Mouse (Mus musculus) right cerebral cortex, postnatal 36 days (tissue): ENCODE measurements around the gene Tsga10ip.
A peak's percentile ranks its signal among the peaks of the same experiment; 100 is the strongest.

ENCODE experiments used
- DNase-seq, 2 experiments: peaks; one replicate each; pipeline ENCODE4 v3.0.0; 2022; ENCODE audit warnings: low spot score in 2 of 2, mixed read lengths in 1 of 2

Gene Tsga10ip

DNA sequence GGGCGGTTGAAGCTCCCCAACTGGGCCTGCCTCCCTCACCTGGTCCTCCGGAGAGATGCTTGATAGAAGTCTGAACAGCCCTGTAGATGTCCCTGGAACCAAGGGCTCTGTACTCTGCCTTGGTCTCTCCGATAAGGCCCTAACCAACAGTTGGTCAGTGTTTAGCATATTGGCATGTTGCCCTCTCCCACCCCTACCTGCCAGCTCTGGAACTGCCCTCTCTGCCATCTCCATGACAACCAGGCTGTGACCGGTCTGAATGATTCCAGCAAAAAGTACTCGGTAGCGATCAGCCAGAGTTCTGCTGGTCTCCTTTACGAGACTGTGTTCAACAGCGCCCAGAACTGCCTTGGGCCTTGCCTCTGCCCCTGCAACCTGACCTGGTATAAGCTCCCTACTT is at the start of gene Tsga10ip:
Tsga10ip (minus strand) TSS at position 234 of the 400 bp plus-strand sequence.
- DNase-seq, result no peak

- DNase-seq, result no peak
Observed at GRCm38 (mm10) chr19:5451766-5452165, 49.4 kb upstream of the Tsga10ip start.

DNA sequence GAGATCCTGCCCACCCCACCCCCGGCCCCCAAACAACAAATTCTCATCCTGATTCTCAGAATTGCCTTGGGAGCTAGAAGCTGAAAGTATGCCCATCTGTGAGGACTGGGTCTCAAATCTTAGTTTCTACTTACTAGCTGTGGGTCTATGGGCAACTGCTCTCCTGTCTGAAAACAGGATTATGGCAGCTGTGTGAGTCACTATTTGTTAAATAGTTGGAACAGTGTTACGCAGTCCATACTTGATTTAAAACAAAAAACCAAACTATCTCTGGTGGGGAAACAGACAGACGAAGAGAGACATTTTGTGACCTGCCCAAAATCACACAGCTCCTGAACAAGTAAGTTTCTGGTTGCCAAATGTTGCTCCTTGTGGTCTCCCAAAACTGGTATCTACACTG is 47.3 kb upstream of the Tsga10ip start:
- DNase-seq, result no peak

DNA sequence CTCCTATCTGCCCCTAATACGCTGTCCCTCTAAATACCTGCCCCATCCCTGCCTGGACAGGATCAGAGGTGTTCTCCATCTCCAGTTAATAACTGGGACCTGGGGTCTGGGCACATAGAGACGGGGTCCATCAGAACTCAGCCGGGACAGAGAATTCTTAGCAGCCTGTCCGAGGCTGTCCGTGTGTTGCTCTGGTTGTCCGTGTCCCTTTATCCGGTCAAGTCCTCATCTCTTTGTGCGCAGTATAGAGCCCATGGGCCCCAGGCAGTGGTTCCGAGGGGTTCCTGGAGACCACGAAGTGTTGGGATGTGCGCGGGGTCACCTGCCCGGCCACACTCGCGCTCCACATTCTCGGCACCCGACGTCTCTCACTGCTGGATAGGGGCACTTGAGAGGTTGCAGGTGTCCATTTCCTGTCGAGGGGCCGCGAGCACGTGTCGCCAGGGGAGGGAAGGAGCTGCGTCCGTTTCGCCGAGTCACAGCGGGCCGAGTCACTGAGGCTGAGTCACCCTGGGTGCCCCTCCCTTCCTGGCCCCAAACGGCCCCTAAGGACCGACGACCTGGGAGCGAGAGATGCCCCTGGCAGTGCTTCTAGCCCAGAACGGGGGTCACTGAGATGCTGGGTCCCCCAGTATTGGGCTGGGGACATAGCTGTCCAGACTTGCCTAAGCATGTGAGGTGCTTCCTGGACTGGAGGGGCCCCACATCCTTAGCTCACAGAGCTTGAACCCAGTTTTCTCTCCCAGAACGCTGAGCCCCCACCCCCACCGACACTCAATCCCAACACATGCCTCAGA is 46.2 kb upstream of the Tsga10ip start:
- no peak for DNase-seq

- peak in 1 of 2 experiments; percentile 60 for DNase-seq
Observed at GRCm38 (mm10) chr19:5447515-5448353, 45.4 kb upstream of the Tsga10ip start, which contains the start of gene Fosl1. Fosl1 (plus strand) TSS chr19:5447547.

- no peak for DNase-seq
Observed at GRCm38 (mm10) chr19:5445747-5446146, 43.4 kb upstream of the Tsga10ip start.

GRCm38 (mm10) chr19:5444954-5445353 is 42.6 kb upstream of the Tsga10ip start:
- no peak for DNase-seq

- no peak for DNase-seq
Observed at GRCm38 (mm10) chr19:5444371-5444908, 42.1 kb upstream of the Tsga10ip start.

- no peak for DNase-seq
Observed at GRCm38 (mm10) chr19:5433951-5434350, 31.6 kb upstream of the Tsga10ip start.

DNA sequence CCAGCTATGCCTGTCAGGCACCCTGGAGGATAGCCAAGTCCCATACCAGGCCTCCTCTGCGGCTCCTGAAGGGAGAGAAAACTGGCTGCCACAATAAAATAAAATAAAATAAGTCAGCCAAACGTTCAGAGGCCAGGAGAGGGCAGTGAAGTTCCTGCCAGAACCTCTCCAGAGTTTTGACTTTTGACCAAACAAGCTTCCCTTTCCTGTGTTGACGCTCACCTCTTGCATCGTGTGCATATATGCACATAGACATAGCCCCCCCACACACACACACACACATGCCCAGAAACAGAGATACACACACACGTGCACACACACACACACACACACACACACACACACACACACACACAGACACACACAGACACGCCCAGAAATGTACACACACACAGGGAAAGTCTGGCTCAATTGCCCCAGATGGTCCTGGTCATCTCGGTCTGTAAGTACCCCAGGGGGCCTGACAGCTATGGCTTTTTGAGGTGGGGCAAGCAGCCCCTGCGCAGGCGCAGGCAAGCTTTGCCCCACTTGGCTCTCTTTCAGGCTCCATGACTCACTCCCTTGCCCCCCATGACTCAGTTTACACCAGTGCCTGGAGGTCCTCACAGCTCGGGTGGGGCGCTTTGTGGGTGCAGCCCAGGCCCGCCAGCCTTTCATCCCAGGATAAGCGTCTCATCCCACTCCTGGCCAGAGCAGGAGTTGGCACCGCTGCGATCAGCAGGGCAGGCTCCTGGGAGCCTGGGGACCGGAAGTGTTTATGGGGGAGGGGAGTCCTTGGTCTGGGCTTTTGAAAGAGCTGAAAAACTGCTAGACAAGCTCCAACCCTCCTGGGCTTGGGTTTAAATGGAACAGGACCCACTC is 30.9 kb upstream of the Tsga10ip start:
- no peak for DNase-seq

GRCm38 (mm10) chr19:5431911-5432464 is 29.7 kb upstream of the Tsga10ip start:
- DNase-seq, result no peak

DNA sequence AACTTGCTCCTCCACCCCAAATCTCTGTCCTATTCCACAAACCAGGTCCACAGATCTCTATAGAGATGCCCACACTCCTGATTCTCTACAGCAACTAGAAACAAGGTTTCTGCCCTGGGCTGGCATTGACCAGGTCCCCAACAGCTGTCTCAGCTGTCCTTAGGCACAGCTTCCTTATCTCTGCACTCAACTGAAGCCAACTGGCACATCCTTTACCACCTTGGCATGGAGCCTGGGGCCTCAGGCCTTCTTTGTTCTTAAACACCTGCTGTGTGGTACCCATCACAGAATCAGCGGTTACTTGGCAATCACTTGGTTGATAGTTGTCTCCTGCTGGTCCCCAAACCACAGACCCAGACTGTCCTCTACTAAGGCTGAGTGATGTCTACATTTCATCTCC is 28.1 kb upstream of the Tsga10ip start:
- DNase-seq, result no peak

DNA sequence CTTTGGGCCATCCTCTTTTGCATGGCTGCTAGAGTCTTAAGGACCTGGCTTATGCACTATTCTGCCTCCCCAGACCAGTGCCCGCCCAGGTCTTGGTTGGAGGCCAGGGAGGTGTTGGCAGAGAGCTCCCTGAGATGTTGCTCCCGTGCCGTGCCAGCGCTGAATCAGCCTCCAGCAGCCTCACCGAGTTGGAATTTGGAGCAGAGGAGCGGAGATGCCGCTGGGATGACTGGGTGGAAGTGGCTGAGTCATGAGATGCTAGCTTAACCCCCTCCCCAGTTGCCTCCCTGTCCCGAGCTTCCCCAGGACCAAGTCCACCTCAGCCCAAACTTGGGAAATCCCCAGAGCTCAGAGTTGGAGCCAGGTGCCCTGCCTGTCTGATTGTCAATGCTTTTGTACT is 27.5 kb upstream of the Tsga10ip start:
- DNase-seq, result no peak

DNA sequence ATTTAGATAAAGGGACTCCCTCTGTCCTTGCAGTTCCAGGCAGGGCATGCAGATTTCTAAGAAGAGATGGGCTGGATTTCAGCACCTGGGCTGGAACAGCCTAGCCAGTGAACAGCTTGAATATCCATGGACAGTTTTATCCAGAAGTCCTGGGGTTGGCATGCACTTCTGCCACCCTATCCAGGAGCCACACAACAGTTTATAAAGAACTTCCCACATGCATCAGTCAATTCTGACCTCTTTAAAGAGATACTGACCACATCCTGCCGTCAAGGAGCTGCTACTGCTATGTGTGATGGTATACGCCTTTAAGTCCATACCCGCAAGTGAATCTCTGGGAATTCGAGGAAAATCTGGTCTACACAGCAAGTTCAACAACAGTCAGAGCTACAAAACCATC is 26.9 kb upstream of the Tsga10ip start:
- no peak for DNase-seq

DNA sequence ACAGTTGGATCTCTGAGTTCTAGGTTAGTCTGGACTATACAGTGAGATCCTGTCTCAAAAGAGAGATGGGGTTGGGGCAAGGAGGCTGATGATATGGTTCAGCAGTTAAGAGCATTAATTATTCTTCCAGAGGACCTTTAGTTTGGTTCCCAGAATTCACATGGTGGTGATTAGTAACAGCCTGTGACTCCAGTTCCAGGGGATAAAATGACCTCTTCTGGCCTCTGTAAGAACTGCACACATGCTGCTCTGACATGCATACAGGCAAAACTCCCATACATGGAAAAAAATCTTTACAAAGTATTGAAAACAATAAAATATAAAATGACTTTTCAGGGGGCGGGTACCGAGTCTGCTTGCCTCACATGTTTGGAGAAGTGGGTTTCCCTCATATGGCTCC is 25.8 kb upstream of the Tsga10ip start:
- DNase-seq, result no peak

DNA sequence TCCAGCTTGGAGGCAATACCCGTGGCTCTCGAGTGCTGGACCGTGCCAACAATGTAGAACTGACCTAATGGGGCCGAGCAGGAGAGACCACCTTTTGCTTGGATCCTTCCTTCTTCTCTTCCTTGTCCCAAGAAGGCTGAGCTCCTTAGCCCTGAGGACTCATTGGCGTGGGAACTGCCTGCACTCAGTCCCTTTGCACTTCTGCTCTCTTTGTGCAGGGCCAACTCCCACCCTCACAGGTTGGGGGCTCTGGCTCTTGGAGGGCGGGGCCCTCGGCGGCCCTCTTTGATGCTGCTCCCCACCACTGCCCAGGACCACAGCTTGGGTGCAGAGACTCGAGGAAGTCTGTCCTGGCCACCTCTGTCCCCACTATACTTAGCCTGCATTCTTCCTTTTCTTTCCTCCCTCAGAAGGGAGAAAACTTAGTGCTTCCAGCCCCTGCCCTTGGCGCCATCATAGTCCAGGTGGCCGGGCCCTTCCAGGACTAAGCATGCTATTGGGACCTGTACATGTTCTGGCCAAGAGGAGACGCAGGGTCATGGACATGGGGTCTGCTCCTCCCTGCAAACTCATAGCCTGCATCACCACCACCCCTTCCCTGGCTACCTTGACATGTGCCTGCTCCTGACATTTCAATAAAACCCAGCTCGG is 24.4 kb upstream of the Tsga10ip start:
- no peak for DNase-seq

DNA sequence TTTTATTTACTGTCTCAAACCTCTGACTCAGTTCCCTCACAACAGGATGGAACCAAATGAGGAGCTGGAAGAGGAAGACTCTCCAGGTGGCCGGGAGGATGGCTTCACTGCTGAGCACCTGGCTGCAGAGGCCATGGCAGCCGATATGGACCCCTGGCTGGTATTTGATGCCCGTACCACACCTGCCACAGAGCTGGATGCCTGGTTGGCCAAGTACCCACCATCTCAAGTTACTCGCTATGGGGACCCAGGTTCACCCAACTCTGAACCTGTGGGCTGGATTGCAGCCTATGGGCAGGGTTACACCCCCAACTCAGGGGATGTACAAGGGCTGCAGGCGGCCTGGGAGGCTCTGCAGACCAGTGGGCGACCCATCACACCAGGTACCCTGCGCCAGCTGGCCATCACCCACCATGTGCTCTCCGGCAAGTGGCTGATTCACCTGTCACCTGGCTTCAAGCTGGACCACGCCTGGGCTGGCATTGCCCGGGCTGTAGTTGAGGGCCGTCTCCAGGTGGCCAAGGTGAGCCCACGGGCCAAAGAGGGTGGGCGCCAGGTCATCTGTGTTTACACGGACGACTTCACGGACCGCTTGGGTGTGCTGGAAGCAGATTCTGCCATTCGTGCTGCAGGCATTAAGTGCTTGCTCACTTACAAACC is 23.7 kb upstream of the Tsga10ip start:
- no peak for DNase-seq

GRCm38 (mm10) chr19:5424782-5425741 is 22.7 kb upstream of the Tsga10ip start, which contains the start of the genes Drap1 and AI837181:
Drap1 (minus strand) TSS chr19:5424979.
AI837181 (plus strand) TSS chr19:5425144.
- peak; percentile 90 to 93 for DNase-seq
